Mouse (Mus musculus) adrenal gland, adult (tissue): ENCODE measurements around the gene Atg4b.

ENCODE experiments used
- DNase-seq, 2 experiments: peaks; one replicate each; pipeline ENCODE4 v3.0.0; 2022 to 2023; ENCODE audit warnings: low spot score in 1 of 2; ENCODE audit not compliant: inconsistent age in 2 of 2

Atg4b gene

DNA sequence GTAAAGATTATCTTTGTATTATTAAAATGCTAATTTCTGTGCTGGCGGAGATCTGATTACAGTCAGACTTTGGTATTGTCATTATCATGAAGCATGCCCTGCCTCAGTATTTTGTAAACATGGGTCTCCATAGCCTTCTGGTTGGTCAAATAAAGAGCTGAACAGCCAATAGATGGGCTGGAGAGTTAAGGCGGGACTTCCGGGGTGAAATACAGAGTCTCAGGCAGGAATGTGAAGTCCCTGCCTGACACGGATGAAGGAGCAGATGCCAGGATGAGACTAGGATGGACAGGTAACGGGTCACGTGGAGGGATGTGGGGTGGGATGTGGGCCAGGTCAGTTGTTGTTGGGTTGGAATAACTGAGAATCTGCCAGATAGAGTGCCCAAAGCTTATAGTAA is at the start of gene Atg4b:
Gene Atg4b (plus strand): TSS at position 211 of the 400 bp plus-strand sequence.
- peak in 1 of 2 experiments; percentile 28 for DNase-seq

DNA sequence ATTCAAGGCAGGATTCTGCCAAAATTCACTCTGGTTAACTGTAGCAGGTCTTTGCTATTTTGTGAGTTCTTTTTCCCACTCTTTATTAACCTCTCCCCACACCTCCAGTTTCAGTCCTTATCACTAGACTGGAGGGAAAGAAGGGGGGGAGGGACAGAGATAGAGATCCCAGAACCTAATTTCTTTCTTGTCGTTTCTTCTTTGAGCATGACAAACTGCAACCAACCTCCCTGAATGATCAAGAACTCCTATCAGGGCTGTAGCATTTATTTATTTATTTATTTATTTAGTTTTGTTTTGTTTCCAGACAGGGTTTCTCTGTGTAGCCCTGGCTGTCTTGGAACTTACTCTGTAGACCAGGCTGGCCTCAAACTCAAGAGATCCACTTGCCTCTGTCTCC is 49.2 kb upstream of the Atg4b start:
- DNase-seq: no peak

DNA sequence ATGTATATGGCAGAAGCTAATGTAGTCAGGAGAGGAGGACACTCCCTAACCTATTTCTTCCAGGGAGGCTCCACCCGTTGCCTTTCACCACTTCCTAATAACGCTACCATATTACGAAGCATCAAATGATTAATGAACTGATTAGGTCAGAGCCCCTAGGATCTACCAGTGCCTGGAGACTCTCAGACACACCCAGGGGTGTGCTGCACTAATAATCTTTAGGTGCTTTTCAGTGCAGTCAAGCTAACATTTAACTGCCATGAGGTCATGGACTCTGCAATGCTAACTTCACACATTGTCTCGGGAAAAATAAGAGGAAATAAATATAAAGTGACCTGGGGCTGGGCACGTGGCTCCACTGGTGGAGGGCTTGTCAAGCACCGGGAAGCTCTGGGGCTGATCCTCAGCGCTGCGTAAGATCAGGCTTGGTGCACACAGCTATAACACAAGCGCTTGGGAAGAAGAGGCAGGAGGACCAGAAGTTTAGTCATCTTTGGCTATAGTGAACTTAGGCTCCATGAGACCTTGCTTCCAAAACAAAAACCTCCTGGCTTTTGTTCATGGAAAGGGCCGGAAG is 47.7 kb upstream of the Atg4b start:
- no peak for DNase-seq

DNA sequence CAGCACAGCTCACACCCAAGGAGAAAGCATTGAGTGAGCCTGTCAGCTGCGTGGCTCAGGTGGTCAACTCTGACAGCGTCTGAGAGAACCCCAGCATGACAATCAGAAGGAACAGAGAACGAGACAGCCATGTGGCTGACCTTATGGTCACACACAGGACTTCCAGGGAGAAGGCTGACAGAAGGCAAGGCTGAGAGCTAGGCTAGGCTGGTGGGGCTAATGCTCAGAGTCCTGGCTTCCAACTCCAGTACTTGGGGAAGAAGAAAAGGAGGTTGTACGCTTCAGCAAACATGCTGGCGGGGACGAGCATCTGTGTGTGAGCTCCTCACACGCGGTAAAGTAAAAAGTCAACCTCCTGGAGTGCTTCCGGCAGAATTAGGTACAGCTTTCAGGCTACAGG is 47.0 kb upstream of the Atg4b start:
- no peak for DNase-seq

DNA sequence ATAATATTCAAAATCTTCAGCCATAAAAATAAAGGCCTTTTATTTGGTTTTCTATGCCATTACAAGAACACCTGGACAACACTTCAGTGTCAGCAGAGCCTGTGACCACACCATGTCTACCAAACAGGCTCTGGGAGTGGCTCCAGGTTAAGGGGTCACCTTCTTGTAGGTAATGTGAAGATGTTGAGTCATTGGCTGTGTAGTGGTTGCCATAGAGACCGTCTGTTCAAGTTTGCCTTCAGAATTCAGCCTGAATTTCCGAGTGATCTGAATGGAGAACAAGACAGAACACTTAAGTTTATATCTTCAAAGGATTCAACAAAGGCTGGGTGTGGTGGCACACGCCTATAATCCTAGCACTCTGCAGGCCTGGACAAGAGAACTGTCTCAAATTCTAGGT is 45.9 kb upstream of the Atg4b start:
- DNase-seq: no peak

DNA sequence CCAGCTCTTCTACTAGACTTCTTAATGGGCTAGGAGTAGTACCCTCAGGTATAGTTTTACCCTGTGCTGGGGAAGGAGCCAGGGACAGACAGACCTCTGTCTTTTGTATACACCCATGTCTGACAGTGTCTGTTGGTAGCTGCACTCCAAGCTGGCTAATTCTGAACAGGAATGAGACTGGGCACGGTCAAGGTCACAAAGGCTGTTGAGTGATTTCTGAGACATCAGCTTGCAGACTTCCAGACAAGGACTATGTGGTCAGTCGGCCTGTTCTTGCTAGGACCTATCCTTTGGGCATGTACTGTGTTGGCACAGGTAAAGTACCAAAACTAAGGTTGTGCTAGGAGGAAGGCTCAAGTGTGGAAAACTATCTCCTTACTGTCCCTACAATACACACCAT is 35.1 kb upstream of the Atg4b start:
- peak; percentile 41 to 71 for DNase-seq

DNA sequence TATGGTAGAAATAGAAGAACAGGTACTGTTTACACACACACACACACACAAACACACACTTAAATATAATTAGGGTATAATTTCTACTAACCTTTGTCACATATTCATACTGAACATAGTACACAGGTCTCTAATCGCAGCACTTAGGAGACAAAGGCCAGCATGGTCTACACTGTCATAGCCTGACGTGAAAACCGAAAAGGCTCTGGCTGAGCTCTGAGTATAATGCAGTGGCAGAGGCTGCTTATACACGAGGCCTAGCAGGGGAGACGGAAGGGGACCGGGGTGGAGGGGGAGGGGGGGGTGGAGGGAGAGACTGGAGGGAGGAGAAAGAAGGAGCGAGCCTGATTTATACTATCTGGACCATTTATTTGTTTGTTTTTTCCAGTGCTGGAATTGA is 29.7 kb upstream of the Atg4b start:
- no peak for DNase-seq

DNA sequence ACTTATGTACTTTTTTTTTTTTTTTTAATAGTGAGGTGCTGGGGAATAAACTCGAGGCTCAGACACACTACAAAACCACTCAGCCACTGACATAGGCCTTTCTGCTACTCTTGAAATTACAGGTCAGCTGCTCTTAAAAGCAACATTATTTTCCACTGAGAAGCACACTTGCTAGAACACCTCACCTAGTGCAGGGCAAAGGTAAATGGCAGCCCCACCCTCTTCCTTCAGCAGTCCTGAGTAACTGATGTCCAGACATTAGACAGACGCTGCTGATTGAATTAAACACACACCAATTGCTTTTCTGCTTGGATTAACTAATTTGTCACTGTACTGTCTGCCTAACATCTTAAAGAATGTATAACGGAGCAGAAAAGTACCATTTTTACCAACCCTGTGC is 26.7 kb upstream of the Atg4b start:
- no peak for DNase-seq

DNA sequence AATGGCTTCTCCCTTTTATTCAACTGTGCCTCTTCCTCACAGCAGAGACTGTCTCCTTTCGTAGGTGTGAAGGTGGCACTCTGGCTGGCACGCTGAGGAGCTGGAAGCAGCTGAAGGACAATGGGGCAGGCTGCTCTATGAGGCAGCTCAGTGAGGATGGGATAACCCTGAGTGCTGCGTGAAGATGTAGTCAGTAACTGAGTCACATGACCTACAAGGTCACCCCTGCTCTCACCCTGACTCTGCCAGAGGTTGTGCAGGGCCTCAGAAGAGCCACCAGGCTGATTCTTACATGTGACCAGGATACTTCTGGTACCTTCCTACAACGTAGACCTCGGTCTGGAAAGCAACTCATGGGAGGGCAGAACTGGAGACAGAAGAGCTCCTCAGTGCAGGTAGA is 25.6 kb upstream of the Atg4b start:
- DNase-seq: peak; percentile 72 to 88

DNA sequence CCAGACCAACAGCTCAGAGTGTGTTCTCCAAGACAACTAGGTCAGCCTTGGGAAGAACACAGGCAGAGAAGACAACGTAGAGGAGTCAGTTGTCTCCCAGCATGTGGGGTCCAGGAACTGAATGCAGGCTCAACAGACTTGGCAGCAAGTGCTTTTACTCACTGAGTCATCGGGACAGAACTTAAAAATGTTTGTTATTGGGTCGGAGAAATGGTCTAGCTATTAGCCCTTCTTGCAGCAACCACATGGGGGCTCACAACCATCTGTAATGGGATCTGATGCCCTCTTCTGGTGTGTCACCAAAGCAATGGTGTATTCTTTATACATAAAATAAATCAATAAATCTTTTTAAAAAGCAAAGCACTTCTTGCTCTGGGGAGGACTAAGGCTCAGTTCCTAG is 25.2 kb upstream of the Atg4b start:
- DNase-seq: peak; percentile 56 to 76

DNA sequence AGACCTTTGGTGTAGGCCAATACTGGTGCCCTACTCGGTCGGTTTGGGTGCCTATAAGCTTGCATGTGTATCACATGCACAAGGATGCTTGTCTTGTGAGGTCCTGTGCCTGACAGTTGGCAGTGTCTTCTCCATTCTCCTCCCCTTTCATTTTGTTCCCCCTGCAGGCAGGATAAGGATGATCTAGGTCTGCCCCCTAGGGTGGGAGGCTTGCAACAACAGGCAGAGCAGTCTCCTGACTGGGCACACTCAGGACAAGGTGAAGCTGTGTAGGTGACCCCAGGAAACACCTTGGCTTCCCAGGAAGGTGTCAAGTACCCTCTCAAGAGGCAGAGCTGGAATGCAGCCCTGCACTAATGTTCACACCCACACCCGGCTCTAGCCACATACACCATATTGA is 24.3 kb upstream of the Atg4b start:
- DNase-seq: peak; percentile 79 to 93

DNA sequence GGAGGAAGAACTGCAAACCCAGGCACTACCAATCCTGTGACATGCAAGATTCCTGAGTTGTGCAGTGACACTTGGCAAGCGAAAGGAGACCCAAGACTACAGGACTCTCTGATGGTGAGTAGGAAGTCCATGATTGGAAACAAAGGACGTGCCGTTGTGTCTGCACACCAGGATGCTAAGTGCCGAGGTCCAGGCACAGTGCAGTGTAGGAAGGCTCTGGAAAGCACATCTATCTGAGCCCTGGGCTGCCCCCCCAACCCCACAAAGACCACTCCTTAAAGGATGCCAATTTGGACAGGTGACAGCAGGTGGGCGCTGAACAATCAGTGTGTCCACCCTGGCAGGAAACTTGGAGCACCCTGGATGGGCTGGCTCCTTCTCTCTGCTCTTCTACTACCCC is 20.2 kb upstream of the Atg4b start:
- DNase-seq: no peak

DNA sequence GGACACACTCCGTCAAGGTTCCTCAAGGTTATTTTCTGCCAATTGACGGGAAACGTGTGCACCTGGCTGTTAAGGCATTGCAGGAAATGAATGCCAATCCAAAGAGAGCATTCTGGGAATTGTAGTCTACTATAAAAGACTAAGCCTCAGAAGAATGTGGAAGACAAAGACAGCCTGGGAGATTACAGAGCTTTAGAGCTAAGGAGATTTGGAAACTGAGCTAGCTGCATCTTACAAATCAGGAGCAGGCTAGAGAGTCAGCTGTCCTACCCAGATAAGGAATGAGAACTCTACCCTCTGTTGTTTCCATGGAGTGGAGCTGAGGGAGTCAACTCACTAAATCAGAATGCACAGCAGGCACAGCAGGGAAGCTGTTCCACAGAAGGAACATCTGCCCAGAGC is 19.4 kb upstream of the Atg4b start:
- no peak for DNase-seq

DNA sequence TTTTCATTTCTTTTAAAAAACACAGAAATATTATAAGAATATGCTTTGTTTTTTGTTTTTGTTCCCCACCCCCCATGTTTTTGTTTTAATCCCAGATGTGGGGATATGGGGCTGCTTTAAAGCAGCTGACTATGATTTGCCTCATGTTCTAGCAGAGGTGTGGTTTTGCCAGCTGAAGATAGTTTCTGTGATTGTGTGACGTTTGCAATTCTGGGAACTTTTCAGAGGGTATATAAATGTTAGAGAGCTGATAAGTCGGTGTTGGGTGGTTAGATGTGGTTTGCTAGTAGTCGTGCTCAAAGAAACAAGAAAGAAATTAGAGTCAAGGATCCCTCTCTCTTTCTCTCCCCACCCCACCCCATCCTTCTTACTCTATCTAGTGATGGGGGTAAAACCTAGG is 15.4 kb upstream of the Atg4b start:
- DNase-seq: no peak

DNA sequence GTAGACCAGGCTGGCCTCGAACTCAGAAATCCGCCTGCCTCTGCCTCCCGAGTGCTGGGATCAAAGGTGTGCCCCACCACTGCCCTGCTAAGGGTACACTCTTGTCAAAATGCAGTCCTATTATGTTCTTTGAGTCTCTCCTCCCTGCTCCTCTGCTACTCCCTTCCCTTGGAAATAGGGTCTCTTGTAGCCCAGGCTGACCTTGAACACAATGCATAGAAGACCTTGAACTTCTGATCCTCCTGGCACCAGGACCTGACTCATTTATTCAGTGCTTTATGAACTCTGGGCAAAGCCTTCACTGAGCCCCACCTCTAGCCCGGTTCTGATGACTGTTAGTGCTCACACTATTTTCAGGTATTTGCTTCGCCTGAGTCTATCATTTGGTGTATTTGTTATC is 13.6 kb upstream of the Atg4b start:
- DNase-seq: no peak

DNA sequence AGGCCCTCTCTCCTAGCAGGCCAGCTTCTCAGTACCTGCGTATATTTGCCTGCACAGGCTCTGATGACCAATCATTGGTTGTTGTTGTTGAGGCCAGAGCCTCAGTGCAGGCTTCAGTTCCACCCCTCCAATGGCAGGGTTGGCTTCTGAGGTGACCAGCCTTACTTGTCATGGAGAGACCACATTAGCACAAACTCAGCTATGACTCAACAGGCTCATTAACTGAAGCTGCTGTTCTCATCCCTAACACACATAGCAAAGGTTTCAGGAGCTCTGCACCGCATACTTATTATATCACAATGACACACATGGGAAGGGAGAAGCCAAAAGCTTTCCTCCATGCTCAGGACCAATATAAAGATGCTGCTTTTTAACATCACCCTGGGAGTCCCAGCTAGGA is 10.6 kb upstream of the Atg4b start:
- DNase-seq: peak in 1 of 2 experiments; percentile 37

DNA sequence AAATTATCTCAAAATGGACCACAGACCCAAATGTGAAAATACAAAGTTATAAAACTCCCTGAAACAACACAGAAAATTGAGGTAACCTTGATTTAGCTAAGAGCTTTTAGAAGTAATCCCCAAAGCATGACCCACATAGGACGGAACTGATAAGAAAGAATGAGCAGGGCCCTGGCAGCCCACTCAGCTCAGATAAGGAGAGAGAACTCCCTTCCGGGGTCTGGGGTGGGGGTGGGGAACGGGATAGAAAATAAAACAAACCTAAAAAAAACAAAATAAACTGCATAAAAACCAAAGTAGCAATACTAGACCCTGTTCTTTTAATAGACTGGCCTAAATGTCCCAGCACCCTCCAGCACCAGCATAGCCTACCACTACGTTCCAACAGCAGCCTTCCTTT is 9.3 kb upstream of the Atg4b start:
- DNase-seq: no peak

DNA sequence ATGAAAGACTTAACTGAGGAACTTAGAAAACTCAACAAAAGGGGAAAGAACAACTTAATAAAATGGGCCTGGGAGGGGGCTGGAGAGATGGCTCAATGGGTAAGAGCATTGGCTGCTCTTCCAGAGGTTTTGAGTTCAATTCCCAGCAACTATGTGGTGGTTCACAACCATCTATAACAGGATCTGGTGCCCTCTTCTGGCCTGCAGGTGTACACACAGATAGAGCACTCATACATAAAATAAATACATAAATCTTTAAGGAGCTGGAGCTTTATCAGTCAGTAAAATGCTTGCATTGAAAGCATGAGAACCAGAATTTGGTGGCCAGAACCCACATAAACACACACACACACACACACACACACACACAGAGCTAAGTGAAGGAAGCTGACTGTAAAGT is 8.4 kb upstream of the Atg4b start:
- peak in 1 of 2 experiments; percentile 35 for DNase-seq

DNA sequence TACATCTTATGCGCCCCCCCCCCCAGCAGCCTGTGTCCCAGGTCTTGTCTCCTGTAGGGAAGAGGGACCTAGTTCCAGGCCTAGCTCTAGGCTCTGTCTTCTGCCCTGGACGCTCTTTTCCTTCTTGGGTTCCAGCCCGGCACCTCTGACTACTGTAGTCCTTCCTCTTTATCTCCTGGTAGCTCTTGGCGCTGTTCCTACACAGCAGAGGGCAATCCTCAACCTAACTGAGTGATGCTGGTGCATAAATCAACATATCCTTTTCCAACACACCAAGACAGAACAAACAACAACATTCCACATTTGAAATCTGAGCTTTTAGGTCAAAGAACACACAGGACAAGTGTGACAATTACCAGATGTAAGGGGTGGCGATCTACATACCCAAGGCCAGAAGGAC is 5.1 kb upstream of the Atg4b start:
- DNase-seq: no peak

DNA sequence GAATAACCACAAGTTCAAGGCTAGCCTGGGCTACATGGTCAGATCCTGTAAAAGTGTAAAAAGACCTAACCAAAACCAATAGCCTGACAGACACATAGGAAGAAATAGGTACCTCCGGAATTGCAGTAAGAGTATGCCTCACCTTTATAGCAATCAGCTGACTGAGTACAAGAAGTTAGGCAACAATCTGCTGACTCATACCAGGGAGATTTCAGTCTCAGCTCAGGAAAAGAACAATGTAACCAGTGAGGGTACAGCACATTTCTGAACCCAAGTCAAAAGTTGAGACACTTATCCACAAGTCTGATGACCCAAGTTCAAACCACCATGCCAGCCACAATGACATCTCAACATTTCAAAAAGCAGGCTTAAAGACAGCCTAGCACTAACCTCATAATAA is 2.8 kb upstream of the Atg4b start:
- peak in 1 of 2 experiments; percentile 70 for DNase-seq

DNA sequence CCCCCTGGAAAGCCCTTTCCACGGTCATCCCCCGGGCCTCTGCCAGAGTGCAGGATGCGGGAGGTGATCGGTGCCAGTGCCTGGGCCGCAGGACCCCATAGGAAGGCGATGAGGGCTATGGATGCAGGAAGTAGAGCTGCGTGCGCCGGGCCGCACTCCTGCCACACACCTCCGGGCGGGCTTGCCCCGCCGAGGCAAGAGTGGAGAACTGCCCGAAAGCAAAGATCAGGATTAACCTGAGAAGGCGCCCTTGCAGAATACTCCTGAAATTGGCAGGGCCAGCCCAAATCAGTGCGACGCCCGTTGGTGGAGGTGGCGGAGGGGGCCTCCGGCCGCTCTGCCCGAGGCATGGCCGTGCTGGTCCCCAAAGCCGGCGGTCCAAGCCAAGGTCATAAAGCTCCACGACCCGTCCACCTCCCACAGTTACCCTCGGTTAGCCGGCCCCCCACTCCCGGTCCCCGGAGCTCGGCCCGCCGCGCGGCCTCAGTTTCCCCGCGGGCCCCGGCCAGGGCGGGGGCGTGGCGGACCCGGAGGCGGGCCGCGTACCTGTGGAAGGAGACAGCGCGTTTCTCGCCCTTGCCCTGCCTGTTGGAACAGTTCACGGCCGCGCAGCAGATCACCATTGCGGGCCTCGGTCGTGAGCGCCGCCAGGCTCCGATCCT is 2.7 kb downstream of the Atg4b start:
- no peak for DNase-seq

DNA sequence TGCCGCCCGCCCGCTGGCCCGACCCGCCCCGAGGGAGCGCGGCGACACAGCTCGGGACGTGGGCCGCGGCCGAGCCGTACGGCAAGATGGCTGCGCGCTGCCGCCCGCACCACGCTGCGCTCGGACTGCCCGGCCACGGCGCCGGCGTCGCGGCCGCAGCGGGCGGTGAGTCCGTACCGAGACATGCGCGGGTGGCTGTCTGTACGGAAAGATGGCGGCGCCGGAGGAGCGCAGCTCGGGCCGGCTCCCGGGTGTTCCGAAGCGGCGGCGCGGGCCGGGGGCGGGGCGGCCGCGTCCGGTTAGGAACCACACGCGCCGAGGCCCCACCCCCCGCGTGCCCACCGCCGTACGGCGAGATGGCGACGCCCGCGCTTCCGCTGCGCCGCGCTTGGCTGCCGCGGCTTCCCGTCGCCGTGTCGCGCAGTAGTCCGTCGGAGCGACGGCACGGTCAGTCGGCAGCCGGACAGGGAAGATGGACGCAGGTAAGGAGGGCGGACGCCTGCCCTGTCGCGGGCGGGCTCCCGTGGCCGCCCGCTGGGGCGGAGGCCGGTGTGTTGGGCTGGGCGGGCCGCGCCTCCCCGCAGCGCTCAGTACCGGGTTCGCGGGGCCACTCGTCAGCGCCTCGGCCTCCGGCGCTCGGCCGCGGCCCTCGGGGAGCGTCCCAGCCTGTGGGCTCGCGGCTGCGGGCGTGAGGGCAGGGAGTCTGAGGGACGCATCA is 3.4 kb downstream of the Atg4b start, which contains the start of gene Thap4:
Gene Thap4 (minus strand): TSS at position 292 of the 718 bp plus-strand sequence.
- peak; percentile 97 to 98 for DNase-seq

DNA sequence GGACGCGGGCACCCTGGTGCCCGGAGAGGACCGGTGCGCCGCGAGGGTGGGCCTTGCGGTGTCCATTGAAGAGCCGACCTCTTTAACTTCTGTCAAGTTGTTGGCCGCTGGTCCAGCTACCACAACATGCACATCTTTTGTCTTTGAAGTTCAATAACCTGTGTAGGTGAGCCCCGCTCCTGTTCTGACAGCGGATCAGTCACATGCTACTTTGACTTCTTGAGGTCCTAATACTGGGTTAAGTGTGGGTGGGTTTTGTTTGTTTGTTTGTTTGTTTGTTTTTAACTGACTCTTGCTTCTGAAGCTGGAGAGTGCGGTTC is 4.0 kb downstream of the Atg4b start:
- no peak for DNase-seq
